Mouse (Mus musculus) hematopoietic stem cell, adult 5-6 weeks (primary cell): ENCODE measurements around the gene AY761184. TPM values are rescaled to one million over a fixed set of nuclear protein-coding genes. Genes with fewer than 3 reads are reported as not detected.
"Not testable (repeated sequence)": the region's sequence is repeated elsewhere in the genome, so short reads cannot be mapped to it uniquely, and the experiment has no call there.

Experiments used
- ATAC-seq, 2 experiments: fragments of 125-278 bp in 1 of 2; replicated peaks in 1 of 2; 2 replicates each; pipeline ENCODE4 v1.8.0; 2016 to 2017; ENCODE audit warnings: inconsistent platforms in 2 of 2, mild to moderate bottlenecking in 2 of 2, moderate number of reproducible peaks in 2 of 2, low read depth in 1 of 2, moderate TSS enrichment in 1 of 2; ENCODE audit not compliant: low FRiP score in 2 of 2, poor library complexity in 2 of 2, severe bottlenecking in 2 of 2, insufficient read depth in 1 of 2, low TSS enrichment in 1 of 2
- total RNA-seq: library from RNA; stranded (forward); fragments of 172-1452, 232-1000 nt; gene quantifications from 2 replicates; pipeline ENCODE4 v1.2.3, GENCODE M21; 2017

Gene AY761184
- total RNA-seq, result not detected in 2 replicates

GRCm38 (mm10) chr8:21703545-21703944, at the start of gene AY761184:
Gene AY761184, minus strand, starts transcription at chr8:21703645.
- not testable (repeated sequence) for ATAC-seq

GRCm38 (mm10) chr8:21665497-21665896, 37.9 kb downstream of the AY761184 start, which contains the start of gene Defa34:
Gene Defa34, plus strand, starts transcription at chr8:21665797.
- not testable (repeated sequence) for ATAC-seq

GRCm38 (mm10) chr8:21655480-21655879, 48.0 kb downstream of the AY761184 start, which contains the start of gene Defa17:
Gene Defa17, plus strand, starts transcription at chr8:21655780.
- ATAC-seq, result not testable (repeated sequence)

Other genes with a start within 250 kb of the AY761184 start
- gene Gm7849, start 247.1 kb downstream of the AY761184 start, total RNA-seq, result not detected in 2 replicates
- not detected in 2 replicates for gene Defa20, start 194.4 kb downstream of the AY761184 start, total RNA-seq
- gene Defa32, start 174.6 kb downstream of the AY761184 start, total RNA-seq, result not detected in 2 replicates
- not detected in 2 replicates for gene Defa37, start 138.3 kb downstream of the AY761184 start, total RNA-seq
- not detected in 2 replicates for gene Defa28, start 120.6 kb downstream of the AY761184 start, total RNA-seq
- not detected in 2 replicates for gene Gm7861, start 109.1 kb downstream of the AY761184 start, total RNA-seq
- not detected in 2 replicates for gene Defa26, start 85.5 kb downstream of the AY761184 start, total RNA-seq
- not detected in 2 replicates for gene Defa17, start 47.9 kb downstream of the AY761184 start, total RNA-seq
- not detected in 2 replicates for gene Defa34, start 37.8 kb downstream of the AY761184 start, total RNA-seq
- not detected in 2 replicates for gene Defa24, start 30.8 kb upstream of the AY761184 start, total RNA-seq
- not detected in 2 replicates for gene Defb50, start 119.9 kb upstream of the AY761184 start, total RNA-seq
- not detected in 2 replicates for gene Defb2, start 136.3 kb upstream of the AY761184 start, total RNA-seq
- gene Defb10, start 155.3 kb upstream of the AY761184 start, total RNA-seq, result not detected in 2 replicates
- gene Defb9, start 181.8 kb upstream of the AY761184 start, total RNA-seq, result not detected in 2 replicates
- gene Defb11, start 202.8 kb upstream of the AY761184 start, total RNA-seq, result not detected in 2 replicates
- not detected in 2 replicates for gene Defb15, start 229.1 kb upstream of the AY761184 start, total RNA-seq
- gene Defb35, start 234.7 kb upstream of the AY761184 start, total RNA-seq, result not detected in 2 replicates
- gene Defb13, start 243.1 kb upstream of the AY761184 start, total RNA-seq, result not detected in 2 replicates